Mouse (Mus musculus): ENCODE data around the gene Ankrd55. TPM values are rescaled to one million over a fixed set of nuclear protein-coding genes. Genes with fewer than 3 reads are reported as not detected.

The Ankrd55 gene
- polyA plus RNA-seq, 1 experiment from 2014 or later: 2.7 TPM

- 85% methylated on average over 9 of the region's 10 CpGs for WGBS (ENCODE audit: missing documents)
- H3K27ac ChIP-seq: peak overlapping the region; percentile 89
- H3K79me2 ChIP-seq (ENCODE audit: inconsistent target): 0 out of 2 replicates have a peak, but pooled peaks cover 4% of the 10 kb centered on the region
- H3K36me3 ChIP-seq (ENCODE audit: inconsistent target): no peaks in the 10 kb centered on the region
- H3K4me3 ChIP-seq (ENCODE audit: inconsistent target): no peak overlapping the region
Observed at GRCm38 (mm10) chr13:112363218-112363617, 75.0 kb downstream of the Ankrd55 start.

- 0 out of 2 replicates have a peak overlapping the region, but pooled peaks have one; percentile 4 for H3K4me3 ChIP-seq (ENCODE audit: inconsistent target)
- no peaks in the 10 kb centered on the region for H3K36me3 ChIP-seq (ENCODE audit: inconsistent target)
- WGBS (ENCODE audit: missing documents): 98% methylated on average over 3 of the region's 3 CpGs
- 0 out of 2 replicates have a peak, but pooled peaks cover 4% of the 10 kb centered on the region for H3K79me2 ChIP-seq (ENCODE audit: inconsistent target)
- peak overlapping the region; percentile 89 for H3K27ac ChIP-seq
Observed at GRCm38 (mm10) chr13:112363746-112364145, 75.5 kb downstream of the Ankrd55 start.

- Histone ChIP-seq H3K36me3 (ENCODE audit: inconsistent target) (no peaks in the 10 kb centered on the region), H3K27ac (peak overlapping the region; percentile 89), H3K4me3 (ENCODE audit: inconsistent target) (no peak overlapping the region), H3K79me2 (ENCODE audit: inconsistent target) (0 out of 2 replicates have a peak, but pooled peaks cover 4% of the 10 kb centered on the region)
- 93% methylated on average over 5 of the region's 5 CpGs for WGBS (ENCODE audit: missing documents)
Observed at GRCm38 (mm10) chr13:112364698-112365097, 76.4 kb downstream of the Ankrd55 start.

GRCm38 (mm10) chr13:112365303-112365702 is 77.1 kb downstream of the Ankrd55 start:
- Histone ChIP-seq H3K27ac (peak overlapping the region; percentile 89), H3K79me2 (ENCODE audit: inconsistent target) (0 out of 2 replicates have a peak, but pooled peaks cover 4% of the 10 kb centered on the region), H3K36me3 (ENCODE audit: inconsistent target) (no peaks in the 10 kb centered on the region), H3K4me3 (ENCODE audit: inconsistent target) (no peak overlapping the region)
- 54% methylated on average over 5 of the region's 5 CpGs for WGBS (ENCODE audit: missing documents)

- WGBS (ENCODE audit: missing documents): 27% methylated on average over 4 of the region's 4 CpGs
Observed at GRCm38 (mm10) chr13:112365762-112366161, 77.5 kb downstream of the Ankrd55 start.

GRCm38 (mm10) chr13:112366321-112367029 is 78.2 kb downstream of the Ankrd55 start:
- Histone ChIP-seq H3K79me2 (ENCODE audit: inconsistent target) (0 out of 2 replicates have a peak, but pooled peaks cover 4% of the 10 kb centered on the region), H3K4me3 (ENCODE audit: inconsistent target) (no peak overlapping the region), H3K27ac (peak overlapping the region; percentile 89), H3K36me3 (ENCODE audit: inconsistent target) (no peaks in the 10 kb centered on the region)
- 98% methylated on average over 4 of the region's 4 CpGs for WGBS (ENCODE audit: missing documents)

More at GRCm38 (mm10) chr13:112365762-112366161, 77.5 kb downstream of the Ankrd55 start:
- Histone ChIP-seq H3K36me3 (ENCODE audit: inconsistent target) (no peaks in the 10 kb centered on the region), H3K4me3 (ENCODE audit: inconsistent target) (no peak overlapping the region), H3K27ac (peak overlapping the region; percentile 89), H3K79me2 (ENCODE audit: inconsistent target) (0 out of 2 replicates have a peak, but pooled peaks cover 4% of the 10 kb centered on the region)

- Histone ChIP-seq H3K4me3 (ENCODE audit: inconsistent target) (no peak overlapping the region), H3K36me3 (ENCODE audit: inconsistent target) (no peaks in the 10 kb centered on the region), H3K27ac (no peak overlapping the region), H3K79me2 (ENCODE audit: inconsistent target) (no peaks in the 10 kb centered on the region)
- WGBS (ENCODE audit: missing documents): 94% methylated on average over 4 of the region's 4 CpGs
Observed at GRCm38 (mm10) chr13:112371729-112372128, 83.5 kb downstream of the Ankrd55 start.

GRCm38 (mm10) chr13:112375766-112376165 is 87.5 kb downstream of the Ankrd55 start:
- Histone ChIP-seq H3K4me3 (ENCODE audit: inconsistent target) (no peak overlapping the region), H3K36me3 (ENCODE audit: inconsistent target) (no peaks in the 10 kb centered on the region), H3K79me2 (ENCODE audit: inconsistent target) (no peaks in the 10 kb centered on the region), H3K27ac (no peak overlapping the region)
- WGBS (ENCODE audit: missing documents): 90% methylated on average over 8 of the region's 8 CpGs

- 81% methylated on average over 9 of the region's 9 CpGs for WGBS (ENCODE audit: missing documents)
- H3K4me3 ChIP-seq (ENCODE audit: inconsistent target): no peak overlapping the region
Observed at GRCm38 (mm10) chr13:112378782-112379305, 90.6 kb downstream of the Ankrd55 start.

GRCm38 (mm10) chr13:112381476-112381875 is 93.2 kb downstream of the Ankrd55 start:
- no peaks in the 10 kb centered on the region for H3K79me2 ChIP-seq (ENCODE audit: inconsistent target)
- no peak overlapping the region for H3K4me3 ChIP-seq (ENCODE audit: inconsistent target)
- H3K27ac ChIP-seq: no peak overlapping the region
- 92% methylated on average over 2 of the region's 2 CpGs for WGBS (ENCODE audit: missing documents)
- no peaks in the 10 kb centered on the region for H3K36me3 ChIP-seq (ENCODE audit: inconsistent target)

More at GRCm38 (mm10) chr13:112378782-112379305, 90.6 kb downstream of the Ankrd55 start:
- H3K36me3 ChIP-seq (ENCODE audit: inconsistent target): no peaks in the 10 kb centered on the region
- no peak overlapping the region for H3K27ac ChIP-seq
- no peaks in the 10 kb centered on the region for H3K79me2 ChIP-seq (ENCODE audit: inconsistent target)

GRCm38 (mm10) chr13:112382457-112382856 is 94.2 kb downstream of the Ankrd55 start:
- Histone ChIP-seq H3K36me3 (ENCODE audit: inconsistent target) (no peaks in the 10 kb centered on the region), H3K79me2 (ENCODE audit: inconsistent target) (no peaks in the 10 kb centered on the region), H3K27ac (no peak overlapping the region), H3K4me3 (ENCODE audit: inconsistent target) (no peak overlapping the region)
- WGBS (ENCODE audit: missing documents): 87% methylated on average over 4 of the region's 4 CpGs

GRCm38 (mm10) chr13:112382956-112383355 is 94.7 kb downstream of the Ankrd55 start:
- WGBS (ENCODE audit: missing documents): 87% methylated on average over 3 of the region's 3 CpGs
- H3K4me3 ChIP-seq (ENCODE audit: inconsistent target): no peak overlapping the region
- H3K79me2 ChIP-seq (ENCODE audit: inconsistent target): no peaks in the 10 kb centered on the region
- no peaks in the 10 kb centered on the region for H3K36me3 ChIP-seq (ENCODE audit: inconsistent target)
- no peak overlapping the region for H3K27ac ChIP-seq

GRCm38 (mm10) chr13:112383941-112384659 is 95.8 kb downstream of the Ankrd55 start:
- H3K27ac ChIP-seq: no peak overlapping the region
- no peak overlapping the region for H3K4me3 ChIP-seq (ENCODE audit: inconsistent target)
- WGBS (ENCODE audit: missing documents): 88% methylated on average over 11 of the region's 11 CpGs
- H3K79me2 ChIP-seq (ENCODE audit: inconsistent target): no peaks in the 10 kb centered on the region
- H3K36me3 ChIP-seq (ENCODE audit: inconsistent target): no peaks in the 10 kb centered on the region

GRCm38 (mm10) chr13:112385040-112385439 is 96.8 kb downstream of the Ankrd55 start:
- H3K27ac ChIP-seq: no peak overlapping the region
- H3K79me2 ChIP-seq (ENCODE audit: inconsistent target): no peaks in the 10 kb centered on the region
- 74% methylated on average over 9 of the region's 9 CpGs for WGBS (ENCODE audit: missing documents)
- no peaks in the 10 kb centered on the region for H3K36me3 ChIP-seq (ENCODE audit: inconsistent target)
- H3K4me3 ChIP-seq (ENCODE audit: inconsistent target): no peak overlapping the region

Measured in macrophage (primary cell).